Mouse (Mus musculus) hematopoietic stem cell, adult 5-6 weeks (primary cell): ENCODE measurements around the gene Ccpg1. TPM values are rescaled to one million over a fixed set of nuclear protein-coding genes. Genes with fewer than 3 reads are reported as not detected.

Source experiments
- ATAC-seq, 2 experiments: fragments of 125-278 bp in 1 of 2; replicated peaks in 1 of 2; 2 replicates each; pipeline ENCODE4 v1.8.0; 2016 to 2017; ENCODE audit warnings: inconsistent platforms in 2 of 2, mild to moderate bottlenecking in 2 of 2, moderate number of reproducible peaks in 2 of 2, low read depth in 1 of 2, moderate TSS enrichment in 1 of 2; ENCODE audit not compliant: low FRiP score in 2 of 2, poor library complexity in 2 of 2, severe bottlenecking in 2 of 2, insufficient read depth in 1 of 2, low TSS enrichment in 1 of 2
- total RNA-seq: library from RNA; stranded (forward); fragments of 172-1452, 232-1000 nt; gene quantifications from 2 replicates; pipeline ENCODE4 v1.2.3, GENCODE M21; 2017

Gene Ccpg1
- total RNA-seq, 1 experiment from 2014 or later: 66.4 TPM

DNA sequence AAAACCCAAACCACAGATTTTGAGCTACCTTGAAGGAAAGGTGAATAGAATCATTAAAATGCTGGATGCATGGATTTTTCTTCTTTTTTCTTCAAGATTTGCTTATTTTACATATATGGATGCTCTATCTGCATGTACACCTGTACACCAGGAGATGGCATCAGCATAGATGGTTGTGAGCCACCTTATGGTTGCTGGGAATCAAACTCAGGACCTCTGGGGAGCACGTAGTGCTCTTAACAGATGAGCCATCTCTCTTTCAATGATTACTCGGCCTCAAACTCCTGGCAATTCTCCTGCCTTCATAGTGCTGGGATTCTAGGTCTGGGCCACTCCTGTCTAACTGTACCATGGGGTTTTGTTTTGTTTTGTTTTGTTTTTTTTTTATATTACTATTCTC, 2.2 kb upstream of the Ccpg1 start:
- ATAC-seq: no peak

DNA sequence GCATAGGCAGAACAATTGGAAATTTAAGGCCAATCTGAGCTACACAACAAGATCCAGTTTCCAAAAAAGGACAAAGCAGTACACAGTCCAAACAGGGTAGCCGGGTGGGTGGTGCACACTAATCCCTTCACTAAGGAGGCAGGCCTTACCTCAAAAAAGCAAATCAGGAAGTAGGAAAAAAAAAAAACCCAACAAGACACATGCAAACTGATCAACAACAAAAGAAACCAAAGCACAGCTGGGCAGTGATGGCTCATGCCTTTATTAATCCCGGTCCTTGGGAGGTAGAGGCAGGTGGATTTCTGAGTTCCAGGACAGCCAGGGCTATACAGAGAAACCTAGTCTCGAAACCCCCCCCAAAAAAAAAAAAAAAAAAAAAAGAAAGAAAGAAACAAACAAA, 2.5 kb downstream of the Ccpg1 start:
- no peak for ATAC-seq

DNA sequence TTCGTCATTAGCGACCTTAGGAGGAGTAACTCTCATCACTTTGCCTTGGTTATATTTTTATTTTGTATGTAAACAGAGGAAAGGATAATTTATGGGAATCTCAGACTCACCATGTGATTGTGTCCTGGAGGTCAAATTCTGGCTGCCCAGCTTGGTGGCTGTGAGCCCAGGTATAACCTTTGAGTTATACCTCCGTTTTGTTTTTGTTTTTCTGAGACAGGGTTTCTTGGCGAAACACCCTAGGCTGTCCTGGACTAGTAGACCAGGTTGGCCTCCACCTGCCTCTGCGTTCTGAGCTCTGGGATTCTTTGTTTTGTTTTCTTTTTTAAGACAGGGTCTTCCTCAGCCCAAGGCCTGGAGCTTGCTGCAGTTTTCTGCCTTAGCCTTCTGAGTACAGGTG, 3.5 kb downstream of the Ccpg1 start:
- ATAC-seq: no peak

DNA sequence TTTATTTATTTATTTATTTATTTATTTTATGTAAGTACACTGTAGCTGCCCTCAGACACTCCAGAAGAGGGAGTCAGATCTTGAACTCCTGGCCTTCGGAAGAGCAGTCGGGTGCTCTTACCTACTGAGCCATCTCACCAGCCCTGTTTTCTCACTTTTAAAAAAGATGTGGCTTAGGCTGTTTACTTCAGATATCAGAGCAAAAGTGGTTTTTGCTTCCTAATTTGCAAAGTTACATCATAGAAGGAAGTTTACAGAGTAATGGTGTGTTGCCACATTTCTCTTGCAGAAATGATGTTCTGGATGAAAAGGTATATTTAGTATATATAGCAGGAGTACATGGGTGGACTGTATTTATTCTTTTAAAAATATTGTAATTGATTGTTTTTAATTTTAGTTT, 6.2 kb downstream of the Ccpg1 start:
- ATAC-seq: peak in 1 of 2 experiments; percentile 48; a peak in 1 of 4 replicates

DNA sequence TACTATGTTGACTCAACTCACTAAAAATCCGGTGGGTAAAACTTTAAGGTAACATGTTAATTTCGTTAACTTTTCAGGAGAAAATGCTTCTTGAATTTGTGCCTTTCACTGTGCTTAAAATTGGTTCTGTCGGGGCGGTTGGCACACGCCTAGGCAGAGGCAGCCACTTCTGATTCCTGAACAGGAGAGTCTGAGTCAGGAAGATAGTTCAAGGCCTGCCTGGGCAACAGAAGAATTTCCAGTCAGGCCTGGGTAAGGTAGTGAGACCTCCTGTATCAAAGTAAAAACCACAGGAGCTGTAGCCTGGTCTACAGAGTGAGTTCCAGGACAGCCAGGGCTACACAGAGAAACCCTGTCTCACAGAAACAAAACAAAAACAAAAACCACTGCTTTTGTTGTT, 7.3 kb downstream of the Ccpg1 start:
- no peak for ATAC-seq

DNA sequence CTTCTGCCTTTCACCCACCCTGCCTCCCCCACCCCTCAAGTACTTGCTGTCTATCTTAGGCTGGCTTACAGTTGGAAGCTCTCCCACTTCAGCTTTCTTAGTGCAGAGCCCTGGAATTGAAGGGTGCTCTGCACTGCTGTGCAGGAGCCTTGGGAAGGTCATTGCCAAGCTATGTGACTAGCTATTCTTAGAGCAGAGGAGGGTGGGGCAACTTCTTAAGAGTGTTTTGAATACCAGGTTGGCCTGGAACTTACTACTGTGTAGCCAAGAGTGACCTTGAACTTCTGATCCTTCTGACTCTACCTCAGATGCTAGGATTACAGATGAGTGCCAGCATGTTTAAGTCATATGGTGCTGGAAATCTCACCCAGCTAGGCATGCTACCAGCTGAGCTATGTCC, 10.9 kb downstream of the Ccpg1 start:
- no peak for ATAC-seq

DNA sequence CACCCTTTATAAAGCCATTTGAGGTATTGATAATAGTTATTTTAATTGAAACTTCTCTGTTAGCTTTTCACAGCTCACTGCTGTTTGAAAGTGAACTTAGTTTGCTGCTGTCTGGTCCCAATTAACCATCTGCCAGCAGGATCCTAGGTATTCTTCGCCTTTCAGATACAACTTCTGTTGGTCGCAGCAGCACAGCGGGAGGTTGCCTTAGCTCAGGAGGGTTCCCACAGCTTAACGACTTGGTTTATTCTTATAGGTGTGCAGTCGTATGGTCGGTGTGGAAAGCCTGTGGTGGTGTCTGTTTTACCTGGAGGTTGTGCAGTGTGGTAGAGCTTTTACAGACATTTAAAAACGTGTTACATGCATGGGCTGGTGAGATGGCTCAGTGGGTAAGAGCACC, 11.6 kb downstream of the Ccpg1 start:
- no peak for ATAC-seq

DNA sequence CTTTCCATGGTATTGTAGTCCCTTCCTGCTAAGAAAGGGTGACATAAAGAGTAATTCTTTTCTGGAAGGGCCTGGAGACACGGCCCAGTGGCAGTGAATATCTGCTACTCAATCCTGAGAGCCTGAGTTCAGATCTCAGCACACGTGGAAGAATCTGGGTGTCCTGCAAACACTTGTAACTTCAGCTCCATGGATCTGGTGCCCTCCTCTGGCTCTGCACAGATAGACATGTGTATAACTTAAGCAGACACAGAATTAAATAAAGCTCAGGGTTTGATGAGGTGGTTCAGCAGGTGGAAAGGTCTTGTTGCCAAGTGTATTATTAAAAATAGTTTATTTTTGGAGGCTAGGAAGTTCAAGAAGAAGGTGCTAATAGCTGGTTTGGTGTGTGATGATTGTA, 15.3 kb downstream of the Ccpg1 start:
- no peak for ATAC-seq

DNA sequence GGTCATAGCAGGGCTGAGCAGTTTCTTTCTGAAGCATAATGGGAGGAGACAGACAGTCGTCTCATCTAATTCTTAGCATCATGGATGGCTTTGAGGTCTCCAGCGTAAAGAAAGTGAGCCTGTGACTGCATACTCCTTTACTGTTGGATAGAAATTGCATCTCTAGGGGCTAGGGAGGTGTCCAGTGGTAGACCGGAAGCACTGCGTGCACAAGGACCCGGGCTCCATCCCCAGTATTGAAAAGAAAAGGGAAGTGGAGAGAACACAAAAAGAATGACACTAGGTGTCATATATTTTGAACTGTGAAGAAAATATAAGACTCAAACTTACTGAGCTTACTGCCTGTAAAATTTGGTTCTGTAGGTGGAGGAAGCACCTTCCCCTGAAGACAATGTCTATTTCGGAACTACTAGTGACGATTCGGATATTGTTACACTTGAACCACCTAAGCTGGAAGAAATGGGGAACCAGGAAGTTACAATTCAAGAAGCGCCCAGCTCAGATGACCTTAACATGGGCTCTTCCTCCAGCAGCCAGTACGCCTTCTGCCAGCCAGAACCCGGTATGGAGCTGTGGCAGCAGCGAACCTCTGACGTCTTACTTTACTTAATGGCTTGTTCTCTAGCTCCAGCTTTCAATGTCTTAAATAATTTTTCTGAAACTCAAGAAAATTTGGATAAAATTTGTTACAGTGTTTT, 16.2 kb downstream of the Ccpg1 start:
- no peak; a peak in 1 of 4 replicates for ATAC-seq

DNA sequence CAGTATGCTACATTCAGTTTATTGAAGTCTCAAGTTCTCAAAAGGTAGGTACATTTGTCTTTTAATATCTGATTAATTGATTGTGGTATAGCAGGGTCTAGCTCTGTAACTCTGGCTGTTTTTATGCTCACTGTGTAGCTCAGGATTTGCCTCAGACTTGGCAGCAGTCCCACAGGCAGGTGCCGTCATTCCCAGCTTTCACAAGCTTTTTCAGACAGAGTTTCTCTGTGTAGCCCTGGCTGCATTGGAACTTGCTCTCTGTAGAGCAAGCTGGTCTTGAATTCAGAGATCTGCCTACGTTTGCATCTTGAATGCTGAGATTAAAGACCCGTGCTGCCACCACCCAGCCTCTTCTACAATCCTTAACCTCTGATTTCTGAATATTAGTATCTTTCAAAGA, 16.9 kb downstream of the Ccpg1 start:
- ATAC-seq: no peak

DNA sequence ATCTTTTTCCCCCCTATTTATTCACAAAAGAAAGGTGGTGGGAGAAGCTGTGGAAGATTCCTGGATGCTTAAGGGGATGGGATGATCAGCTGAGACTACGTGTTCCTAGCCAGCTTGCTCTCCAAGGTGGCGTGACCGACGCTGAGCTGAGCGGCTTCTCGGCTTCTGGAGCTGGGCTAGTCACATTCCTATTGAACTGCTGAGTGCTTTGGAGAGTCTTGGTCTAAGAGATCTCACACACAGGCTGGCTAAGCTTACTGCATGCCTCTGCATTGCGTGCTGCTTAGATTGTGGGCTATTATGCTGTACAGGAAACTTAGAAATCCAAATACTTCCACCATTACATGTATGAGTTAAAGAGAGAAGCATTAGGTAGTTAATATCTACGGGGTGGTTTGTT, 18.8 kb downstream of the Ccpg1 start:
- no peak for ATAC-seq

DNA sequence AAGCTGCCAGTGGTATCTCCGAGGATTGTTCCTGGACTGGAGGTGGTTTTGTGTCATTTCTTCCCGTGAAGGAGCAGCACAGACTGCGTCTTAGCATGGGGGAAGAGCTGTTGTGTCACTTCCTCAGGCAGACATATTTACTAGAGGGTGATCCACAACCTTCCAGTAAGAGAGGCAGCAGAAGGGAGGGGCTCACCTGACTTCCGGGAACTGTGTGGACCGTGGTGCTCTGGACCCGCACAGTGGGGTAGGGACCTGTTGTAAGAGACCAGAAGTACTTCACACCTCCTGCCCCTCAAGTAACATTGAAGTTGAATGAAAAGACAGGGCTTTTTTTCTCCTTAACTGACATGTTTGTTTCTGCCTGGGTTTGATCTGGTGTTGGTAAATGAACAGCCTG, 19.9 kb downstream of the Ccpg1 start:
- ATAC-seq: no peak

DNA sequence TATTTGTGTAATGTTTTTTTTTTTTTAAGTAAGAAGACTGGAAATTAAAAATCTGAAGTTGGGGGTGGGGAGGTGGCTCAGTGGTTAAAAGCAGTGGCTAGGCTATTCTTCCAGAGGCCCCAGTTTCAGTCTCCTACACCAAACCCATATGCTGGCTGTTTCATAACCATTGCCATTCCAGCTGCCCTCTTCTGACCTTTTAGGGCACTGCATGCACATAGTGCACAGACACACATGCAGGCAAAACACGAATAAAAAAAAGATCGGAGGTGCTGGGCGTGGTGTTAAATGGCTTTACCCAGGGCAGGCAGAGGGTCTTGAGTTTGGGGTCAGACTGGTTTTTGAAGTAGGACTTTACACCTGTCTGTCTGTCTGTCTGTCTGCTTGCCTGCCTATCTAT, 20.9 kb downstream of the Ccpg1 start:
- ATAC-seq: no peak

DNA sequence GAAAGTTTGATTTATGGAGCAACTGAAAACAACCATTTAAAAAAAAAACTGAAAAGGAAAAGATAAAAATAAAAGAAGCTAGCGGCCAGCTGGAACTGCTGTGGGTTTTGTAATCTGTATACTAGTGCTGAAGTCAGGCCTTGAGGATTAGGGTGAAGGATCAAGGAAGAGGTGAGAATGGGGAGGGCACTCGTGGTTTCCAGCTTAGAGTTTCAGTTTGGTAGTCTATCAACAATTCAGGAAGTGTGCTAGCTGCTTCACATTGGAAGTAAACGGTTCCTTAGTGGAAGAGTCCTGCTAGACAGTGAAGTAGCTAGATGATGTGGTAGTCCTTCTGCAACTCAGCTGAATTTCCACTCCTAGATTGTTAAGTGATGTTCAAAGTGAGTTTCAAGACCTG, 23.2 kb downstream of the Ccpg1 start:
- no peak for ATAC-seq

DNA sequence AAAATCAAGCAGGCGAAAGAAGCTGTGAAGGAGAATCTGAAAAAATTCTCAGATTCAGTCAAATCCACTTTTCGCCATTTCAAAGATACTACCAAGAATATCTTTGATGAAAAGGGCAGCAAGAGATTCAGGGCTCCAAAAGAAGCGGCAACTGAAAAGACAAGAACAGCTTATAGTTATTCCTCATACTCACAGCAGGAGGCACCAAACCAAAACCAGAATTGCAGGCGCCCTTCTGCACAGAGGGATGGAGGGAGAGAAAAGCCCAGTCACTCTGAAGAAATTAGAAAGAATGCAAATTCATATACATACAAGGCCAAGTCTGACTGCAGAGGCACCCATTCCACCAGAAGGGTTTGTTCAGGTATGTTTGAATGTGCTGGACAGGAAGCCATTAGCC, 27.4 kb downstream of the Ccpg1 start:
- no peak for ATAC-seq

DNA sequence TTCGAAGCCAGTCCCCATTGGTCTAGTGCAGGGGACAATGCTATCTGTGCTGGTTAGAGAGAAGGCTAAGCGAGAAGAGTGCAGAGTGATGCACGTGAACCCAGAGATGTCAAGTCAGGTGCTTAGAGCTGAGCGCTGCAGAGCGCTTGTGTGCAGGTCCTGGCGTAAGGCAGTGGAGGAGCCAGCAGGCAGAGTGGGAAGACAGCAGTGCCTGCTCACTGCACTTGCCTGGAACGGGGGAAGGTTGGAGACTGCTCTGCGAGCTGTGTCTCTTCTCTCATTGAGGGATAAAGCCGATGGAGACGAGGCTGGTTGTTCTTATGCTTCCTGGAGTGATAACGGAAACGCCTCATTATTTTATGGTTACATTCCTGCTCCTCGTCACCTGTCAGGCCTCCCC, 29.5 kb downstream of the Ccpg1 start:
- ATAC-seq: no peak

DNA sequence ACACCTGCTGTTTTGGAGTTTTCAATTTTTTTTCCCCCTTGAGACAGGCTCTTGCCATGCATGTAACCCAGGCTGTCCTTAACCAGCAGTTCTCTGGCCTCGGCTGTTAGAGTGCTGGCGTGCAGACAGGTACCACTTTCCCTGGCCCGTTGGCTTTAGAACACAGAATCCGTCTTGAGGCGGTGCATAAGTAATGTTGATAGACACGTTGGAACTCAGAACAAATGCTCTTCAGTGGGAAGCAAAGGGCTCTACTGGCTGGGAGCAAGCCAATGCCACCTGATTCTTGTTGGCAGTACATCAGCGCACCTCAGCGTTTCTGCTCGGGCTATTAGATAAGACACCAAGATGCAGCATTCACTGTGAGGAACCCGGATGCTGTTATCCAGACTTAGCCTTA, 34.6 kb downstream of the Ccpg1 start:
- no peak for ATAC-seq

DNA sequence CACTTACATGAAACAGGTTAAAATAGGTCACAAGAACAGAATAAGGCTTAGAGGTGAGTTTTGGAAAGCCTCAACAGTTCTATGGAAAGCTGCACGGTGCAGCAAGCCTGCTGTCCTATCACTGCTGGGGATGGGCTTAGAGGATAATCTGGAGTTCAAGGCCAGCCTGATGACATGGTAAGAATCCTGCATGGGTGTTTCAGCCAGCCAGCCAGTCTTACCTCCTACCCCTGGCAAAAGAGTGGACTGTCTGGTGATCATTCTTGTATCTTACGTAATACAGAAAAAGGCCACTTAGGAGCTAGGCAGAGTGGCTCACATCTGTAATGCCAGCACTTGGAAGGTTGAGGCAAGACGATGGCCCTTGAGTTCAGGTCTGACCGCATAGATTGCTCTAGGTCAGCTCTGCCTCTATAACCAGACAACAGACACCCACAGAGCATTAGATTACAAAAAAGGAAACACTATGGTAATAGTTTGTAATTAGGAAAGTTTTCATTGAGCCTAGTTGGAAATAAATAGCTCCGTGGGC, 35.4 kb downstream of the Ccpg1 start:
- no peak for ATAC-seq

DNA sequence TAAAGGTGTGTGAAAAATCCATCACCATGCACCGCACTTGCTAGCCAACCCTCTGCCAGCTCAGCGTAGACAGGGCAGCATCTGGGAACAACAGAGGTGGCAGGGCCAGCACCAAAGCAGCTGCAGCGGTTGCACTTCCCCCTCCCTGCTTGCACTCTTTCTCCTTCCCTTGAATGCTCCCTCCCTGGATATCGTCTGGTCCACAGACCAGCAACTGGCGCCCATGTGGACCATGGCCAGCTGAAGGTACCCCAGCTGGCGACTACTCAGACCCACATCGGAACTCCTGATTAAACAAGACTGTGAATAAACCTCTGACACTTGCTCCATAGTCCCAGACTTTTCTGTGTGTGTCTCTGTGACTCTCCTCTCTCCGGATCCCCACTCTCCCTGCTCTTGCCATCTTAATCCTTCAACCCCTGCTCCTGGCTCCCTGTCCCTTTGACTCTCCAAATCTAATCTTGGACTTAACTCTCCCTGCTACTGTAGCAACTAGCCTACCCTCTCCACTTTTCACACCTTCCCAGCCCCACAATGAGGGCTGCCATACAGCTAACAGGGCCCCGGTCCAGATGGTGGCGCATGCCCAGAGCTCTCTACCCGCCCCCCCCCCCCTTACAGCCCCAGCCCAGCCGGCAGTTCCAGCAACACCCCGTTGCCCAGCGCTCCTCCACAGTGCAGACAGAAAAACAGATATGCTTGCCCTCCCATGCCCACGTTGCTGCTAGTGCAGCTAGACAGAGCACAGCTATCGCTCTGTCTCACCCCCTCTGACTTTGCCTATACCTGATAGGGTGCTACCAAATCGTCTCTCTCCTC, 40.8 kb downstream of the Ccpg1 start:
- ATAC-seq: no peak
